Mouse (Mus musculus) cerebellum, adult 2 months (tissue): ENCODE results near the gene Mocs2. TPM values are rescaled to one million over a fixed set of nuclear protein-coding genes. Genes with fewer than 3 reads are reported as not detected.

ENCODE experiments used
- DNase-seq, 2 experiments: peaks; one replicate each; pipeline ENCODE4 v3.0.0; 2021
- H3K27ac ChIP-seq: fragments of 200-500 bp; 2 replicates; pipeline ENCODE4 v1.5.1; 2012; ENCODE audit warnings: low read length, control low read depth, inconsistent platforms; ENCODE audit not compliant: insufficient read depth
- H3K27me3 ChIP-seq: fragments of 200-500 bp; 2 replicates; pipeline ENCODE4 v1.6.1; 2012; ENCODE audit warnings: inconsistent platforms, mild to moderate bottlenecking, low read length, moderate library complexity; ENCODE audit not compliant: control insufficient read depth, insufficient read depth
- H3K4me1 ChIP-seq: fragments of 200-500 bp; 2 replicates; pipeline ENCODE4 v1.6.1; 2011; ENCODE audit warnings: low read length; ENCODE audit not compliant: control insufficient read depth, insufficient read depth
- H3K4me3 ChIP-seq: fragments of 200-500 bp; replicated peaks from 2 replicates; pipeline ENCODE3; 2011; ENCODE audit warnings: mild to moderate bottlenecking, low read depth, low read length, control low read depth; ENCODE audit not compliant: insufficient read depth
- CTCF ChIP-seq: fragments of 200-500 bp; IDR thresholded peaks from 2 replicates; pipeline ENCODE4 v1.5.1; 2011; ENCODE audit warnings: low read depth, mild to moderate bottlenecking, control low read depth, low read length, moderate library complexity, borderline replicate concordance; ENCODE audit not compliant: insufficient read depth
- POLR2A ChIP-seq: fragments of 200-500 bp; IDR thresholded peaks from 2 replicates; pipeline ENCODE4 v1.6.1; 2011; ENCODE audit warnings: low read length, control low read depth, borderline replicate concordance; ENCODE audit not compliant: insufficient read depth
- WGBS: fragments of 180-500 bp; shearing (Covaris S2); methylation state at CpG from one replicate; pipeline ENCODE4 v1.1.7; 2018; 5-methylcytosine and 5-hydroxymethylcytosine counted together
- polyA plus RNA-seq: library from polyadenylated mRNA; depleted of rRNA; stranded (reverse); fragments of >200 nt; gene quantifications from 2 replicates; pipeline ENCODE4 v1.2.3, GENCODE M21; 2012

The Mocs2 gene
- polyA plus RNA-seq, 1 experiment = 91.4 TPM

GRCm38 (mm10) chr13:114822871-114823270, 4.8 kb downstream of the Mocs2 start:
- Histone ChIP-seq H3K4me1 (peaks cover 9% of the 10 kb centered on the region), H3K27me3 (no peaks in the 10 kb centered on the region), H3K27ac (no peak overlapping the region), H3K4me3 (no peak overlapping the region)
- no peak for TF ChIP-seq POLR2A
- no peak for TF ChIP-seq CTCF
- DNase-seq = no peak
- 98% methylated on average over 2 of the region's 2 CpGs for WGBS

GRCm38 (mm10) chr13:114825377-114825855, 7.4 kb downstream of the Mocs2 start:
- H3K4me3 ChIP-seq = no peak overlapping the region
- DNase-seq = no peak
- 70% methylated on average over 6 of the region's 6 CpGs for WGBS
- TF ChIP-seq CTCF (no peak), POLR2A (no peak)
- no peak overlapping the region for H3K27ac ChIP-seq
- no peaks in the 10 kb centered on the region for H3K27me3 ChIP-seq
- H3K4me1 ChIP-seq = peaks cover 6% of the 10 kb centered on the region

- no peaks in the 10 kb centered on the region for H3K27me3 ChIP-seq
- H3K27ac ChIP-seq = no peak overlapping the region
- no peaks in the 10 kb centered on the region for H3K4me1 ChIP-seq
- peak in 1 of 2 experiments; percentile 32 for DNase-seq
- no peak overlapping the region for H3K4me3 ChIP-seq
- WGBS = 81% methylated on average over 4 of the region's 4 CpGs
- TF ChIP-seq CTCF (peak; percentile 37; the same call in 1 of the 2 replicates), POLR2A (no peak)
Measured at GRCm38 (mm10) chr13:114831367-114831833, 13.4 kb downstream of the Mocs2 start.

GRCm38 (mm10) chr13:114832761-114833160, 14.7 kb downstream of the Mocs2 start:
- no peak overlapping the region for H3K27ac ChIP-seq
- H3K4me3 ChIP-seq = no peak overlapping the region
- 73% methylated on average over 5 of the region's 5 CpGs for WGBS
- H3K27me3 ChIP-seq = no peaks in the 10 kb centered on the region
- no peaks in the 10 kb centered on the region for H3K4me1 ChIP-seq
- no peak for DNase-seq
- TF ChIP-seq CTCF = no peak
- TF ChIP-seq POLR2A = no peak

- H3K4me1 ChIP-seq = no peaks in the 10 kb centered on the region; the same call in 1 of the 2 replicates
- TF ChIP-seq CTCF = no peak
- TF ChIP-seq POLR2A = no peak
- no peak for DNase-seq
- no peak overlapping the region for H3K4me3 ChIP-seq
- 94% methylated on average over 4 of the region's 4 CpGs for WGBS
- no peaks in the 10 kb centered on the region for H3K27me3 ChIP-seq
- no peak overlapping the region for H3K27ac ChIP-seq
Measured at GRCm38 (mm10) chr13:114833351-114833750, 15.3 kb downstream of the Mocs2 start.

GRCm38 (mm10) chr13:114834580-114834979, 16.5 kb downstream of the Mocs2 start:
- Histone ChIP-seq H3K27me3 (no peaks in the 10 kb centered on the region), H3K4me1 (peaks cover 7% of the 10 kb centered on the region), H3K27ac (no peak overlapping the region), H3K4me3 (no peak overlapping the region)
- DNase-seq = no peak
- 12% methylated on average over 2 of the region's 2 CpGs for WGBS
- TF ChIP-seq CTCF = no peak

- Histone ChIP-seq H3K27ac (no peak overlapping the region), H3K4me3 (no peak overlapping the region), H3K4me1 (peaks cover 12% of the 10 kb centered on the region), H3K27me3 (no peaks in the 10 kb centered on the region)
- DNase-seq = no peak
- TF ChIP-seq POLR2A (no peak), CTCF (no peak)
- 93% methylated on average over 7 of the region's 7 CpGs for WGBS
Measured at GRCm38 (mm10) chr13:114837061-114837460, 19.0 kb downstream of the Mocs2 start.

- Histone ChIP-seq H3K27ac (peak overlapping the region; percentile 60), H3K4me1 (peaks cover 12% of the 10 kb centered on the region), H3K4me3 (no peak overlapping the region), H3K27me3 (no peaks in the 10 kb centered on the region)
- under 1% methylated on average over 5 of the region's 5 CpGs for WGBS
- DNase-seq = peak; percentile 89 to 93
- TF ChIP-seq CTCF (no peak), POLR2A (no peak)
Measured at GRCm38 (mm10) chr13:114838535-114838990, 20.5 kb downstream of the Mocs2 start.

- DNase-seq = peak in 1 of 2 experiments; percentile 17
- Histone ChIP-seq H3K4me3 (no peak overlapping the region), H3K4me1 (peaks cover 12% of the 10 kb centered on the region), H3K27me3 (no peaks in the 10 kb centered on the region), H3K27ac (peak overlapping the region; percentile 60)
- no peak for TF ChIP-seq CTCF
- TF ChIP-seq POLR2A = no peak
- 58% methylated on average over 9 of the region's 9 CpGs for WGBS
Measured at GRCm38 (mm10) chr13:114839098-114839497, 21.1 kb downstream of the Mocs2 start.
